Mouse (Mus musculus) thymus, adult 18-20 months (tissue): Measurements from ENCODE around the gene Fbxo40.

Experiments used
- DNase-seq, 2 experiments: peaks; one replicate each; pipeline ENCODE4 v3.0.0; 2022; ENCODE audit warnings: mixed read lengths in 2 of 2

Gene Fbxo40

GRCm38 (mm10) chr16:36989999-36990625, at the start of gene Fbxo40:
Gene Fbxo40, minus strand, starts transcription at chr16:36990467.
- no peak for DNase-seq

- DNase-seq = no peak
Observed at GRCm38 (mm10) chr16:37034751-37035150, 44.5 kb upstream of the Fbxo40 start.

GRCm38 (mm10) chr16:37031996-37032395, 41.7 kb upstream of the Fbxo40 start:
- no peak for DNase-seq

DNA sequence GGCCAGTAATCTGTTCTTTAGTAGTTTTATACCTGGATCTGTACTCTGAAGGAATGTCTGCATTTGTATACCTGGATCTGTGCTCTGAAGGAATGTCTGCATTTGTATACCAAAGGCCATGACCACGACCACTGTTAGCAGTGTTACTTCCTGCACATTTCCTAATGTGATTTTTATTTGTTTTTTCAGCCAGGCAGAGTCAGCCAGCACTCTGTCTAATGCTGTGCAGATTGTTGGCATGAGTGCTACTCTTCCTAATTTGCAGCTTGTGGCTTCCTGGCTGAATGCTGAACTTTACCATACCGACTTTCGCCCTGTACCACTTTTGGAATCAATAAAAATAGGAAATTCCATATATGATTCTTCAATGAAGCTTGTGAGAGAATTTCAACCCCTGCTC, 37.3 kb upstream of the Fbxo40 start:
- no peak for DNase-seq

GRCm38 (mm10) chr16:37012336-37012735, 22.1 kb upstream of the Fbxo40 start:
- DNase-seq = no peak

- DNase-seq = no peak
Observed at GRCm38 (mm10) chr16:37011922-37012289, 21.6 kb upstream of the Fbxo40 start.

- peak; percentile 83 to 89 for DNase-seq
Observed at GRCm38 (mm10) chr16:37011061-37011921, 21.0 kb upstream of the Fbxo40 start, which contains the start of gene Polq. Gene Polq, plus strand, starts transcription at chr16:37011786.

DNA sequence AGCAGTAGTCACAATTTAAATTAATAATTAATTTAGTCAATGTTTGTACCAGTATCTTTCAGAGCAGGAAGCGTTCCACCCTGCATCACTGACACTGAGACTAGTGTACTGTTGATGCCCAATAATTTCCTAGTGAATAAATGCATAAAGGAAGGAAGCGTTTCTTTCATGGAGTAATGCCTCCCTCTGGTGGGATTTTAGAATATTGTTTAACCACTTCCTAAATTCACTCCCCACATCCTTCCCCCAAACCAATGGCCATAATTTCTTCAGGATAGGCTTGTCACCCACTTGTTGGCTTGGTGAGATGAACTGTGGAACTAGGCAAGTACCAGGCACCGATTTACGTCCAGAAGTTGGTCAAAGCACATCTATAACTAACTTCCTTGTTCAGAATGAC, 20.1 kb upstream of the Fbxo40 start:
- DNase-seq = no peak

- no peak for DNase-seq
Observed at GRCm38 (mm10) chr16:37009262-37009661, 19.0 kb upstream of the Fbxo40 start.

GRCm38 (mm10) chr16:36999366-36999972, 9.2 kb upstream of the Fbxo40 start:
- no peak for DNase-seq

DNA sequence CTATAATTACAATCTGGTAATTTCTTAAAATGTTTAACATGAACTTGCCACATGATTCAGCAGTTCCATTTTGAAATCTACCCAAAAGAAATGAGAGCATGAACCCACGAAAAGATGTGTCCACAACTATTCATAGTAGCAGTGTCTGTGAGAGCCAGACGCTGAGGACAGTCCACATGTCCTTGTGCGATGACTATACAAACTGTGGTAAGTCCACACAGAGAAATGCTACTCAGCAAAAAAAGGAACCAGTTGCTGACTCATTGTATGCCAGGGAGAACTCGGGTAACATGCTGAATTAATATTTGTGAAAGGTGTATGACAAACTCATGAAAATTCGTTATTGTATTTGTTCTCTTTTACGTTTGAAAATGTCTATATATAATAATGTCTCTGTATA, 7.4 kb upstream of the Fbxo40 start:
- no peak for DNase-seq

GRCm38 (mm10) chr16:36989493-36989892, 774 bp downstream of the Fbxo40 start:
- no peak for DNase-seq

DNA sequence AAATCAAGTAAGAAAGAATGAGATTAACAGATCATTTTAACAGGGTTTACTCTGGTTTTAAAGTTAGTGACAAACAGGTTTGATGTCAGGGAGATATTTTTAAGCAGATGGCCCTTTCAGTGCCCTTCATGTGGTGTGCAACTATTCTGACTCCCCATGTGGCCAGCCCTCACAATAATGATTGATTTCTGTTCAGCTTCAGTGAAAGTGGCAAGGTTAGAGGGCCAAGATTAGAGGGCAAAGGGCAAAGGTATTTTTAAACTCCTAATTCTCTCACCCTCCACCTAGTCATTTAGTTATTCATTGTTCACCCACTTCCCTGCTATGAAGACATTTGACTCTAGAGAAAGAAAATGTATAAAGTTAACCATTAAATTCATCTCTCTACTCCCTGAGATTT, 2.2 kb downstream of the Fbxo40 start:
- no peak for DNase-seq

DNA sequence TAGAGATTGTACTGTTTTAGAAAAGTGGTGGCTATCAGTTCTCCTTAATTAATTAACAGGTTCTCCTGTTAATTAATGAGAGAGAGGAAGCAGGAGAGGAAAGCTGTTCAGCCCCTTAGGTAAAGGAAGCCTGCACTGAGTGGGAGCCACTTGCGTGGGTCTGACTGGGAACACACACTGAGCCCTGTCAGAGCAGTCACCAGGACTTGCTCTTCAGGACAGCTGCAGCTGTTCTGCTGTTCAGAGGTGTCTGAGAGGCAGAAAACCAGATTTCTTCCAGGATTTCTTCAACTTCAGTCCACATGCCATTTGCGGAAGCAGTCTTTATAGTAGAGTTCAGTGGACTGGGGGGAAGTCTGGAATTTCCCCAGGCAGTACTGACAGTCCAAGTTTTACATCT, 2.9 kb downstream of the Fbxo40 start:
- no peak for DNase-seq

DNA sequence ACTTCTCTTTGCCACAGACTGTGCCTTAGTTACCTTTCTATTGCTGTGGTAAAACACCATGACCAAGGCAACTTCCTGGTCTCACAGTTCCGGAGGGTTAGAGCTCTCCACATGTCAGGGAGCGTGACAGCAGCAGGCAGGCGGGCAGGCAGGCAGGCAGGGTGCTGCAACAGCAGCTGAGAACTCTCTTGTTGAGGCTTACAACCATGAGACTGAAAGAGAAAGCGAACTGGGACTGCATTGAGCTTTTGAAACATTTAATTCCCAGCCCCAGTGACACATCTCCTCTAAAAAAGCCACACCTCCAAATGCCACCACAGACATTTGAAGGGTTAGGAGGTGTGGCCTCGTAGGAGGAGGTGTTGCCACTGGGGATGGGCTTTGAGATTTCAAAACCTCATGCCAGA, 4.6 kb downstream of the Fbxo40 start:
- peak; percentile 10 to 18 for DNase-seq

DNA sequence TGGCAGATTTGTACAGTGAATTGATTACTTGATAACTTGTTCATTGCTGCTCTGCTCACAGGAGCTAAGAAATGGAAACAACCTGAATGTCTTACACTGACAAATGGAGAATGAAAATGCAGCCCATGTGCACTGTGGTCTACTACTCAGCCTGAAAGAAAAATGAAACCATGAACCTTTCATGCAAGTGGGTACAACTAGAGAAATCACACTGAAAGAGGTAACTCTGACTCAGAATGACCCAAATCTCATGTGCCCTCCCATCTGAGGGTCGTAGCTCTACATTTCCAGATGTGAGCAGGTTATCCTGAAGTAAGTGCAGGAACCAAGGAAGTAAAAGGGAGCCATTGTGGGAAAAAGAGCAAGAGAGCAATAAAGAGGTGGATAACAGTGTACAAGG, 6.5 kb downstream of the Fbxo40 start:
- DNase-seq = no peak

DNA sequence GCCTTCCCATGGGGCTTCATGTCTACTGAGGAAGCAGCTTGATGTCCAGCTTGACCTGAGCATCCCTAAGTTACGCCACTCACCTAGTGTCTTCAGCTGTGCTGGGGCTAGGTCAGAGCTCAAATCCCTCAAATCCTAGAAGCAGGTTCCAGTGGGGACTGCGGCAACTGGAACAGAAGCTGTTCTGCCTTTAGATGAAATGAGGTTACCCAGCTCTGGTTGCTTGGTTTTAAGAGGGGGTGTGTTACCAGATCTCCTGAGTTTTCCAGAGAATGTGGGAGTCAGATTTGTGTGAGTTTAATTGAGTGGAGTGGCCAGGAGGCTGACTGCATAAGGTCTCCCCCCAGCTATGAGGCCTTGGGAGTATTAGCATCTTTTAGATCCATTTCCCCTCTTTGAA, 11.1 kb downstream of the Fbxo40 start:
- no peak for DNase-seq

DNA sequence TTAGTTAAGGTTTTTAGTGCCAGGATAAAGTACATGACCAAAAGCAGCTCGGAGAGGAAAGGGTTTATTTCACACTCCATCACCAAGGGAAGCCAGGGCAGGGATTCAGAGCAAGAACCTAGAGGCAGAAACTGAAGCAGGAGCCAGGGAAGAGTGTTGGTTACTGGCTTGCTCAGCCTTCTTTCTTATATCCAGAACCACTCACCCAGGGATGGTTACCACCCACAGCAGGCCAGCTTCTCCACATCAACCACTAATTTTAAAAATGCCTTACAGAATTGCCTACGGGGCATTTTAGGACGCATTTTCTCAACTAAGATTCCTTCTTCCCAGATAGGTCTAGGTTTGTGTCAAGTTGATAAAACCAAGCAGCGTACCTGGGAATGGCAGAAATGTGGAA, 26.9 kb downstream of the Fbxo40 start:
- DNase-seq = no peak

DNA sequence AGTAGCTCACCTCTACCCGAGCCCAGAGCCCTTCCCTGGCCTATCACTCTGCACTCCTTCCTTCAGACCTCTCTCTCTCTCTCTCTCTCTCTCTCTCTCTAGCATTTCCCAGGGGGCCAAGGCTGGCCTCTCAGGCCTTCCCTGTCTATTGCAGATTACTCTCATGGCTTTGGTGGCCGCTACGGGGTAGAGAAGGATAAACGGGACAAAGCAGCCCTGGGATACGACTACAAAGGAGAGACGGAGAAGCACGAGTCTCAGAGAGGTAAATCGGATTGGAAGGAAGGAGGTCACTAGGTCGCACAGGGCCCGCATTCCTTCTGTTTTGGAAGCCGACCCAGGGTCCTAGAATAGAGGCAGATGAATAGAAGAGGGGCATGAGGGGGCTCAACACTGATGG, 35.2 kb downstream of the Fbxo40 start:
- no peak for DNase-seq

- no peak for DNase-seq
Observed at GRCm38 (mm10) chr16:36951029-36951428, 39.2 kb downstream of the Fbxo40 start.

- DNase-seq = no peak
Observed at GRCm38 (mm10) chr16:36949614-36950336, 40.5 kb downstream of the Fbxo40 start.

- no peak for DNase-seq
Observed at GRCm38 (mm10) chr16:36947646-36948197, 42.5 kb downstream of the Fbxo40 start.
